19 mouse cellular contexts compared by ENCODE assay signal in the genomic region with DNA sequence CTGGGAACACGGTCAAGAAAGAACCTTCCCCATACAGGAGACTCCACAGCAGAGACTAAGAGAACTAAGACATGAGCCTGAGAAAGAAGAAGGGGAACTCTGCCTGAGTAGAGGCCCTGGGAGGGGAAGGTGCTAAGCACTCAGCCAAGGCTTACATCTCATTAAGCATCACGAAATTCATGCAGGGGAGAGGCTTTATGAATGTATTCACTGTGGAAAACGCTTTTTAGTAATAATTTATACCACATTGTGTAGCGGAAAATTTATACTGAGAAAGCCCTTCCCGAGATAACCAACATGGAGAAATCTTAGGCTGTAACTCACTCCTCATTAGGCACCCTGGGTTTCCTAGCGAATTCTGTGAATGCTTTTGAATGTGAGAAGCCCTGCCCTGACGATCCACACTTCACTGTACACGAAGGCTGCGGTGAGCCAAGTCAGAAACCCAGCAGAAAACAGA. TPM values are rescaled to one million over a fixed set of nuclear protein-coding genes. Genes with fewer than 3 reads are reported as not detected.
DNase-seq lines count a peak whose midpoint lies in the region; ATAC-seq and TF ChIP-seq lines count a peak whose summit lies in the region.
"Had no signal": no experiment of that assay in that cellular context is flagged by ENCODE, and none has a peak within 500 bp of the region (broad histone marks: within the 10 kb centered on the region; RNA-seq: fewer than 3 reads in every experiment).

No protein-coding gene starts in this region.

- WGBS in hindbrain, embryonic 13.5 days = 33% methylated on average over 9 of the region's 9 CpGs
- WGBS in hindbrain, embryonic 10.5 days = 54% methylated on average over 9 of the region's 9 CpGs
- WGBS in forebrain, embryonic 11.5 days = 47% methylated on average over 9 of the region's 9 CpGs
- WGBS in hindbrain, postnatal 0 days = 19% methylated on average over 9 of the region's 9 CpGs
- 33% methylated on average over 9 of the region's 9 CpGs for WGBS in neural tube, embryonic 12.5 days

- H3K36me3 ChIP-seq in hindbrain, embryonic 13.5 days = no peaks in the 10 kb centered on the region
- no peaks in the 10 kb centered on the region for H3K36me3 ChIP-seq in hindbrain, embryonic 10.5 days
- no peaks in the 10 kb centered on the region for H3K36me3 ChIP-seq in forebrain, embryonic 11.5 days (ENCODE audit: control insufficient read depth, insufficient read depth, low read length)
- H3K36me3 ChIP-seq in hindbrain, postnatal 0 days (ENCODE audit: insufficient read depth, low read length) = no peaks in the 10 kb centered on the region
- no peaks in the 10 kb centered on the region for H3K36me3 ChIP-seq in neural tube, embryonic 12.5 days
- H3K36me3 ChIP-seq: embryonic facial prominence, embryonic 12.5 days had no signal

- no peaks in the 10 kb centered on the region for H3K9me3 ChIP-seq in hindbrain, embryonic 13.5 days
- H3K9me3 ChIP-seq in hindbrain, embryonic 10.5 days = no peaks in the 10 kb centered on the region
- H3K9me3 ChIP-seq in forebrain, embryonic 11.5 days (ENCODE audit: control insufficient read depth, low read length) = no peaks in the 10 kb centered on the region
- no peaks in the 10 kb centered on the region for H3K9me3 ChIP-seq in hindbrain, postnatal 0 days (ENCODE audit: low read length)
- H3K9me3 ChIP-seq in neural tube, embryonic 12.5 days = no peaks in the 10 kb centered on the region
- H3K9me3 ChIP-seq: embryonic facial prominence, embryonic 12.5 days had no signal

- H3K27ac ChIP-seq in hindbrain, embryonic 13.5 days = peak overlapping the region; percentile 83
- no peak overlapping the region; the same call in 1 of the 2 replicates for H3K27ac ChIP-seq in hindbrain, embryonic 10.5 days
- no peak overlapping the region; the same call in 1 of the 2 replicates for H3K27ac ChIP-seq in forebrain, embryonic 11.5 days (ENCODE audit: low read depth, low read length)
- peak overlapping the region; percentile 43 for H3K27ac ChIP-seq in hindbrain, postnatal 0 days
- peak overlapping the region; percentile 67 for H3K27ac ChIP-seq in neural tube, embryonic 12.5 days
- H3K27ac ChIP-seq: kidney, postnatal 0 days had no signal

- TF ChIP-seq CTCF in hindbrain, postnatal 0 days (IDR thresholded peaks at IDR 0.05; ENCODE audit: low read depth) = no peak

- no peak overlapping the region for H3K4me2 ChIP-seq in hindbrain, embryonic 13.5 days
- no peak overlapping the region for H3K4me2 ChIP-seq in forebrain, embryonic 11.5 days (ENCODE audit: low read depth, low read length, severe bottlenecking)
- no peak overlapping the region for H3K4me2 ChIP-seq in hindbrain, postnatal 0 days (ENCODE audit: low read depth, low read length)
- H3K4me2 ChIP-seq in neural tube, embryonic 12.5 days (replicated peaks) = 0 out of 2 replicates have a peak overlapping the region, but pooled peaks have one; percentile 18
- H3K4me2 ChIP-seq: embryonic facial prominence, embryonic 12.5 days had no signal

- H3K4me1 ChIP-seq in hindbrain, embryonic 13.5 days (replicated peaks) = peaks cover 26% of the 10 kb centered on the region
- peaks cover 13% of the 10 kb centered on the region for H3K4me1 ChIP-seq in hindbrain, embryonic 10.5 days (replicated peaks)
- H3K4me1 ChIP-seq in forebrain, embryonic 11.5 days (replicated peaks; ENCODE audit: control insufficient read depth, insufficient read depth, low read length) = peaks cover 4% of the 10 kb centered on the region; the same call in 1 of the 2 replicates
- H3K4me1 ChIP-seq in hindbrain, postnatal 0 days (ENCODE audit: insufficient read depth, low read length) = no peaks in the 10 kb centered on the region
- peaks cover 17% of the 10 kb centered on the region; the same call in 1 of the 2 replicates for H3K4me1 ChIP-seq in neural tube, embryonic 12.5 days

- peak overlapping the region; percentile 39; the same call in 1 of the 2 replicates for H3K9ac ChIP-seq in hindbrain, embryonic 13.5 days
- H3K9ac ChIP-seq in forebrain, embryonic 11.5 days (ENCODE audit: low read length) = no peak overlapping the region
- no peak overlapping the region; the same call in 1 of the 2 replicates for H3K9ac ChIP-seq in hindbrain, postnatal 0 days (replicated peaks; ENCODE audit: low read length)
- no peak overlapping the region for H3K9ac ChIP-seq in neural tube, embryonic 12.5 days
- H3K9ac ChIP-seq: embryonic facial prominence, embryonic 12.5 days had no signal

- no peaks in the 10 kb centered on the region for H3K27me3 ChIP-seq in hindbrain, embryonic 13.5 days
- H3K27me3 ChIP-seq in hindbrain, embryonic 10.5 days (ENCODE audit: insufficient read depth, poor library complexity, severe bottlenecking) = no peaks in the 10 kb centered on the region
- no peaks in the 10 kb centered on the region for H3K27me3 ChIP-seq in forebrain, embryonic 11.5 days (ENCODE audit: control insufficient read depth, insufficient read depth, low read length)
- H3K27me3 ChIP-seq in hindbrain, postnatal 0 days (ENCODE audit: insufficient read depth, low read length) = no peaks in the 10 kb centered on the region
- H3K27me3 ChIP-seq in neural tube, embryonic 12.5 days (replicated peaks) = no peaks in the 10 kb centered on the region
- H3K27me3 ChIP-seq: embryonic facial prominence, embryonic 12.5 days had no signal

- no peak for ATAC-seq in hindbrain, embryonic 13.5 days (ENCODE audit: low FRiP score)
- 0 out of 2 replicates have a peak, but pooled peaks have one; percentile 42 for ATAC-seq in forebrain, embryonic 11.5 days (replicated peaks; ENCODE audit: low FRiP score)
- no peak for ATAC-seq in hindbrain, postnatal 0 days
- ATAC-seq in neural tube, embryonic 12.5 days (ENCODE audit: low FRiP score, low read depth) = peak; percentile 71
- ATAC-seq: inflammation-experienced regulatory T-cells, adult 6 months had no signal

- intact Hi-C loops in left cerebral cortex, postnatal 10 days (cut with DNase I) = no loop called here

- no peak for DNase-seq in hindbrain, embryonic 10.5 days (ENCODE audit: low spot score)
- no peak for DNase-seq in forebrain, embryonic 11.5 days (ENCODE audit: low spot score)
- peak; percentile 43 for DNase-seq in hindbrain, postnatal 0 days (ENCODE audit: low spot score)
- DNase-seq in left cerebral cortex, postnatal 10 days (ENCODE audit: extremely low spot score in 1 of 2, low spot score in 2 of 2) = no peak
- DNase-seq in kidney, postnatal 36 days = no peak
- DNase-seq in MN1 (ENCODE audit: low spot score) = no peak
- DNase-seq: adrenal gland, adult 8-10 months; cerebellum, postnatal 36 days; lung, adult 18-20 months; retina, postnatal 1 day; spleen, adult 18-20 months had no signal

- H3K4me3 ChIP-seq in hindbrain, embryonic 13.5 days = no peak overlapping the region
- H3K4me3 ChIP-seq in hindbrain, embryonic 10.5 days = no peak overlapping the region
- H3K4me3 ChIP-seq in forebrain, embryonic 11.5 days (ENCODE audit: low read depth, low read length) = no peak overlapping the region
- H3K4me3 ChIP-seq in hindbrain, postnatal 0 days (ENCODE audit: low read length) = no peak overlapping the region
- no peak overlapping the region for H3K4me3 ChIP-seq in neural tube, embryonic 12.5 days
- H3K4me3 ChIP-seq: embryonic facial prominence, embryonic 12.5 days had no signal

RNA-seq across cellular contexts. Expression of a gene that starts 22.2 kb away (rescaled TPM):
- polyA plus RNA-seq in hindbrain, embryonic 13.5 days (2015; fragmentation: Nextera tagmentation; extraction: Ambion mirVana) = 0.06 TPM in 2 replicates
- polyA plus RNA-seq in hindbrain, embryonic 10.5 days (2016; fragmentation: Nextera tagmentation; extraction: Ambion mirVana) = not detected in 2 replicates
- 0.09 TPM in 1 of 2 replicates, not detected in the other for polyA plus RNA-seq in forebrain, embryonic 11.5 days (2014; fragmentation: Nextera tagmentation; extraction: Ambion mirVana)
- total RNA-seq in hindbrain, postnatal 0 days (2014; rRNA removed) = 0.31 TPM in 1 of 2 replicates, not detected in the other
- 0.30 and 0.38 TPM in 2 replicates for polyA plus RNA-seq in hindbrain, postnatal 0 days (2015; fragmentation: Nextera tagmentation; extraction: Ambion mirVana)
- not detected in 2 replicates for polyA plus RNA-seq in neural tube, embryonic 12.5 days (2016; fragmentation: Nextera tagmentation; extraction: Ambion mirVana)
- under 1 TPM; 0.47 to 0.49 TPM for total RNA-seq in left cerebral cortex, postnatal 10 days (2021)
- total RNA-seq: adrenal gland, adult 8-10 months had no signal
- polyA plus RNA-seq: embryonic facial prominence, embryonic 12.5 days; gonadal fat pad, adult 2 months; heart, embryonic 14.5 days; inflammation-experienced regulatory T-cells, adult 6 months; kidney, postnatal 0 days; limb, embryonic 11.5 days had no signal

Comparison
In these comparisons a context has a peak if more than half of its experiments do, and no peak if none do; other contexts are left out.
1. H3K27ac ChIP-seq: peak in hindbrain, embryonic 13.5 days (single experiment), hindbrain, postnatal 0 days (single experiment) and neural tube, embryonic 12.5 days (single experiment); none in hindbrain, embryonic 10.5 days (single experiment) and forebrain, embryonic 11.5 days (single experiment).
2. ATAC-seq: peak in forebrain, embryonic 11.5 days (single experiment) and neural tube, embryonic 12.5 days (single experiment); none in hindbrain, embryonic 13.5 days (single experiment) and hindbrain, postnatal 0 days (single experiment).